ENCODE assay signal across 23 mouse cellular contexts in the genomic region with DNA sequence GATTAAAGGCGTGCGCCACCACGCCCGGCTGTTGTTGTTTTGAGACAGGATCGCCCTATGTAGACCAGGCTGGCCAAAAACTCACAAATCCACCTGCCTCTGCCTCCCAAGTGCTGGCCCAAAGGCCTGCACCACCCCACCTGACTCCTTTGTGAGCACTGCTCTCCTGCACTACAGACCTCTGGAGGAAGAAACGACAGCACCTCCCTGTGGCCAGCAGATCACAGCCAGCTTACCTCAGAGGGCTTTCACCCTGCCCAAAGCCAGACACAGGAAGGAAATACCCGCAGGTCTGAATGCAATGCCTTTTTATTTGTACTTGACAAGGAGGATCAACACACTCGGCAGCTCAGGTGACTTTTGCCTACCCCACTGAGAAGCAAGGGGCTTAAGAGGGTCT. TPM values are rescaled to one million over a fixed set of nuclear protein-coding genes. Genes with fewer than 3 reads are reported as not detected.
DNase-seq lines count a peak whose midpoint lies in the region; ATAC-seq and TF ChIP-seq lines count a peak whose summit lies in the region.
"Had no signal": no experiment of that assay in that cellular context is flagged by ENCODE, and none has a peak within 500 bp of the region (broad histone marks: within the 10 kb centered on the region; RNA-seq: fewer than 3 reads in every experiment).

No protein-coding gene starts in this region.

- peak; percentile 1; the same call in 1 of the 2 replicates for TF ChIP-seq RAD21 in MEL (IDR thresholded peaks at IDR 0.05; ENCODE audit: low read depth, low read length)

- peaks cover 18% of the 10 kb centered on the region; the same call in 1 of the 2 replicates for H3K36me3 ChIP-seq in intestine, postnatal 0 days (ENCODE audit: control insufficient read depth, insufficient read depth)
- H3K36me3 ChIP-seq in intestine, embryonic 15.5 days = peaks cover 16% of the 10 kb centered on the region; the same call in 1 of the 2 replicates
- H3K36me3 ChIP-seq in lung, postnatal 0 days (ENCODE audit: insufficient read depth, low read length) = no peaks in the 10 kb centered on the region
- H3K36me3 ChIP-seq in MEL (ENCODE audit: control insufficient read depth in 1 of 2, insufficient read depth in 2 of 2, low read length in 2 of 2) = peaks cover 5 to 48% of the 10 kb centered on the region in 2 experiments
- H3K36me3 ChIP-seq in embryonic facial prominence, embryonic 10.5 days (replicated peaks) = peaks cover 79% of the 10 kb centered on the region

- H3K4me2 ChIP-seq in intestine, postnatal 0 days (replicated peaks; ENCODE audit: low read depth) = no peak overlapping the region
- H3K4me2 ChIP-seq in intestine, embryonic 15.5 days (replicated peaks) = no peak overlapping the region
- H3K4me2 ChIP-seq in lung, postnatal 0 days (replicated peaks; ENCODE audit: low read depth, low read length) = no peak overlapping the region
- H3K4me2 ChIP-seq: embryonic facial prominence, embryonic 13.5 days; heart, embryonic 11.5 days; hindbrain, embryonic 13.5 days; liver, embryonic 12.5 days; lung, embryonic 15.5 days; midbrain, embryonic 11.5 days; neural tube, embryonic 13.5 days; stomach, embryonic 15.5 days had no signal

- no peaks in the 10 kb centered on the region for H3K4me1 ChIP-seq in intestine, postnatal 0 days (replicated peaks; ENCODE audit: control insufficient read depth, insufficient read depth, low read length)
- peaks cover 19% of the 10 kb centered on the region for H3K4me1 ChIP-seq in intestine, embryonic 15.5 days (replicated peaks)
- H3K4me1 ChIP-seq in lung, postnatal 0 days (ENCODE audit: insufficient read depth, low read depth, low read length) = peaks cover 6% of the 10 kb centered on the region; the same call in 1 of the 2 replicates
- H3K4me1 ChIP-seq in lung, adult 2 months (ENCODE audit: control insufficient read depth, insufficient read depth, low read length) = 0 out of 2 replicates have a peak, but pooled peaks cover 2% of the 10 kb centered on the region
- peaks cover 22 to 45% of the 10 kb centered on the region in 2 experiments for H3K4me1 ChIP-seq in MEL (ENCODE audit: control insufficient read depth in 1 of 2, insufficient read depth in 2 of 2, low read length in 2 of 2)
- peaks cover 22% of the 10 kb centered on the region for H3K4me1 ChIP-seq in embryonic facial prominence, embryonic 10.5 days

- TF ChIP-seq EP300 in lung, postnatal 0 days (IDR thresholded peaks at IDR 0.05) = no peak
- no peak for TF ChIP-seq EP300 in MEL (IDR thresholded peaks at IDR 0.05; ENCODE audit: low read depth in 1 of 2, low read length in 2 of 2)

- TF ChIP-seq POLR2A in lung, adult 2 months (IDR thresholded peaks at IDR 0.05; ENCODE audit: borderline replicate concordance, extremely low read depth, low read depth, low read length) = no peak
- TF ChIP-seq POLR2A in MEL (IDR thresholded peaks at IDR 0.05; ENCODE audit: control insufficient read depth in 1 of 2, insufficient read depth in 1 of 2, low read depth in 1 of 2, low read length in 2 of 2, poor library complexity in 1 of 2) = no peak

- no peaks in the 10 kb centered on the region for H3K9me3 ChIP-seq in intestine, postnatal 0 days (ENCODE audit: control insufficient read depth)
- H3K9me3 ChIP-seq in intestine, embryonic 15.5 days = no peaks in the 10 kb centered on the region
- no peaks in the 10 kb centered on the region for H3K9me3 ChIP-seq in lung, postnatal 0 days (ENCODE audit: low read length)
- H3K9me3 ChIP-seq in MEL (replicated peaks; ENCODE audit: insufficient read depth, low read length) = no peaks in the 10 kb centered on the region
- H3K9me3 ChIP-seq in embryonic facial prominence, embryonic 10.5 days = no peaks in the 10 kb centered on the region
- H3K9me3 ChIP-seq: embryonic facial prominence, embryonic 13.5 days; liver, embryonic 12.5 days; lung, embryonic 15.5 days; neural tube, embryonic 13.5 days; stomach, embryonic 15.5 days had no signal

- WGBS in intestine, postnatal 0 days = 86% methylated on average over 8 of the region's 8 CpGs
- 84% methylated on average over 8 of the region's 8 CpGs for WGBS in intestine, embryonic 15.5 days
- 80% methylated on average over 8 of the region's 8 CpGs for WGBS in lung, postnatal 0 days
- 75% methylated on average over 8 of the region's 8 CpGs for WGBS in lung, adult 2 months
- WGBS in embryonic facial prominence, embryonic 10.5 days = 90% methylated on average over 8 of the region's 8 CpGs

- TF ChIP-seq CTCF in intestine, postnatal 0 days (IDR thresholded peaks at IDR 0.05; ENCODE audit: low read depth) = peak; percentile 38
- peak; percentile 16; the same call in 1 of the 2 replicates for TF ChIP-seq CTCF in lung, postnatal 0 days (IDR thresholded peaks at IDR 0.05)
- TF ChIP-seq CTCF in lung, adult 2 months (IDR thresholded peaks at IDR 0.05; ENCODE audit: insufficient read depth, low read length) = no peak
- peak; percentile 9 to 25 (median 14); a peak in 3 of 6 replicates for TF ChIP-seq CTCF in MEL (IDR thresholded peaks at IDR 0.05 in 2 of 3, conservative IDR thresholded peaks at IDR 0.05 in 1 of 3; ENCODE audit: control insufficient read depth in 1 of 3, insufficient read depth in 1 of 3, low read depth in 2 of 3, low read length in 3 of 3, poor library complexity in 1 of 3, severe bottlenecking in 1 of 3)

- H3K27ac ChIP-seq in intestine, postnatal 0 days (ENCODE audit: low read depth, low read length) = no peak overlapping the region
- H3K27ac ChIP-seq in intestine, embryonic 15.5 days = no peak overlapping the region
- no peak overlapping the region for H3K27ac ChIP-seq in lung, postnatal 0 days (ENCODE audit: low read length)
- no peak overlapping the region for H3K27ac ChIP-seq in MEL (ENCODE audit: control insufficient read depth, low read depth, low read length)
- no peak overlapping the region for H3K27ac ChIP-seq in embryonic facial prominence, embryonic 10.5 days (replicated peaks)
- H3K27ac ChIP-seq: embryonic facial prominence, embryonic 13.5 days; hindbrain, embryonic 13.5 days; liver, embryonic 12.5 days; lung, embryonic 15.5 days; neural tube, embryonic 13.5 days; stomach, embryonic 15.5 days had no signal

- no peak for DNase-seq in lung, postnatal 0 days (ENCODE audit: low spot score)
- no peak for DNase-seq in lung, adult 2 months
- DNase-seq in MEL (ENCODE audit: low read depth, low spot score) = no peak
- DNase-seq in gastrocnemius, adult 8-10 months (ENCODE audit: low spot score in 2 of 2) = no peak
- DNase-seq in embryonic facial prominence, embryonic 10.5 days (ENCODE audit: low spot score) = no peak
- DNase-seq: adrenal gland, adult 2 months; cerebellum, adult 9-11 months; heart, postnatal 14 days; kidney, postnatal 10 days; left cerebral cortex, postnatal 4 days; right cerebral cortex, postnatal 14 days; spleen, adult 18-20 months had no signal

- no peak for ATAC-seq in intestine, postnatal 0 days
- ATAC-seq in intestine, embryonic 15.5 days = no peak
- ATAC-seq in lung, postnatal 0 days = no peak
- ATAC-seq: forebrain, embryonic 16.5 days; liver, embryonic 12.5 days had no signal

- peaks cover 28% of the 10 kb centered on the region for H3K79me2 ChIP-seq in MEL (ENCODE audit: control insufficient read depth, insufficient read depth, low read length, poor library complexity)

- H3K27me3 ChIP-seq in intestine, postnatal 0 days (replicated peaks; ENCODE audit: control insufficient read depth, insufficient read depth, low read length) = no peaks in the 10 kb centered on the region
- no peaks in the 10 kb centered on the region for H3K27me3 ChIP-seq in intestine, embryonic 15.5 days (replicated peaks)
- H3K27me3 ChIP-seq in lung, postnatal 0 days (replicated peaks; ENCODE audit: insufficient read depth, low read length) = no peaks in the 10 kb centered on the region
- no peaks in the 10 kb centered on the region for H3K27me3 ChIP-seq in MEL (ENCODE audit: control insufficient read depth in 1 of 2, insufficient read depth in 2 of 2, low read length in 2 of 2)
- H3K27me3 ChIP-seq in embryonic facial prominence, embryonic 10.5 days (replicated peaks; ENCODE audit: low read depth, poor library complexity, severe bottlenecking) = no peaks in the 10 kb centered on the region
- H3K27me3 ChIP-seq: embryonic facial prominence, embryonic 13.5 days; hindbrain, embryonic 13.5 days; liver, embryonic 12.5 days; lung, embryonic 15.5 days; neural tube, embryonic 13.5 days; stomach, embryonic 15.5 days had no signal

- H3K4me3 ChIP-seq in intestine, postnatal 0 days (ENCODE audit: low read depth, low read length) = no peak overlapping the region
- no peak overlapping the region for H3K4me3 ChIP-seq in intestine, embryonic 15.5 days (replicated peaks)
- no peak overlapping the region for H3K4me3 ChIP-seq in lung, postnatal 0 days (ENCODE audit: low read depth, low read length)
- H3K4me3 ChIP-seq in lung, adult 2 months (replicated peaks; ENCODE audit: extremely low read depth, low read depth, low read length) = no peak overlapping the region
- H3K4me3 ChIP-seq in MEL (ENCODE audit: control insufficient read depth in 1 of 2, insufficient read depth in 1 of 2, low read depth in 2 of 2, low read length in 2 of 2) = no peak overlapping the region
- H3K4me3 ChIP-seq in embryonic facial prominence, embryonic 10.5 days = no peak overlapping the region
- H3K4me3 ChIP-seq: embryonic facial prominence, embryonic 13.5 days; hindbrain, embryonic 13.5 days; liver, embryonic 12.5 days; lung, embryonic 15.5 days; neural tube, embryonic 13.5 days; stomach, embryonic 15.5 days had no signal

- no peak overlapping the region for H3K9ac ChIP-seq in intestine, postnatal 0 days (ENCODE audit: low read depth, low read length)
- H3K9ac ChIP-seq in intestine, embryonic 15.5 days = no peak overlapping the region
- no peak overlapping the region for H3K9ac ChIP-seq in lung, postnatal 0 days (replicated peaks; ENCODE audit: low read depth)
- no peak overlapping the region for H3K9ac ChIP-seq in MEL (ENCODE audit: control insufficient read depth, low read depth, low read length, poor library complexity, severe bottlenecking)
- H3K9ac ChIP-seq: embryonic facial prominence, embryonic 13.5 days; hindbrain, embryonic 13.5 days; liver, embryonic 12.5 days; lung, embryonic 15.5 days; neural tube, embryonic 13.5 days; stomach, embryonic 15.5 days had no signal

RNA-seq across cellular contexts. Expression of gene Pebp1, which starts 5.1 kb away (rescaled TPM):
- polyA plus RNA-seq in intestine, postnatal 0 days (2015; fragmentation: Nextera tagmentation; extraction: Ambion mirVana) = 258 and 267 TPM in 2 replicates
- polyA plus RNA-seq in intestine, embryonic 15.5 days (2015; fragmentation: Nextera tagmentation; extraction: Ambion mirVana) = 659 and 723 TPM in 2 replicates
- polyA plus RNA-seq in lung, postnatal 0 days (2015; fragmentation: Nextera tagmentation; extraction: Ambion mirVana) = 273 and 289 TPM in 2 replicates
- 273 and 368 TPM in 2 replicates for polyA plus RNA-seq in lung, adult 2 months (2012; rRNA removed)
- 558 and 572 TPM in 2 replicates for total RNA-seq in MEL (2012; rRNA removed)
- polyA plus RNA-seq in MEL (2012; ENCODE audit: insufficient read depth in 1 of 2, insufficient read length in 2 of 2, low read depth in 1 of 2, low replicate concordance in 2 of 2, missing spikeins in 1 of 2) = 100 to 1,000 TPM in 1 of 2 experiments, not detected in 1; 568 TPM
- 100 to 1,000 TPM; 366 to 419 (median 400) TPM for total RNA-seq in gastrocnemius, adult 8-10 months (2022)
- 895 and 919 TPM in 2 replicates for polyA plus RNA-seq in embryonic facial prominence, embryonic 10.5 days (2016; fragmentation: Nextera tagmentation; extraction: Ambion mirVana)

RNA-seq across cellular contexts. Expression of gene Vsig10, which starts 36.5 kb away (rescaled TPM):
- polyA plus RNA-seq in intestine, postnatal 0 days (2015; fragmentation: Nextera tagmentation; extraction: Ambion mirVana) = 13.9 and 14.9 TPM in 2 replicates
- 14.1 and 16.8 TPM in 2 replicates for polyA plus RNA-seq in intestine, embryonic 15.5 days (2015; fragmentation: Nextera tagmentation; extraction: Ambion mirVana)
- 19.7 and 23.7 TPM in 2 replicates for polyA plus RNA-seq in lung, postnatal 0 days (2015; fragmentation: Nextera tagmentation; extraction: Ambion mirVana)
- polyA plus RNA-seq in lung, adult 2 months (2012; rRNA removed) = 28.9 and 31.5 TPM in 2 replicates
- total RNA-seq in MEL (2012; rRNA removed) = 4.3 and 5.3 TPM in 2 replicates
- 1 to 10 TPM in 1 of 2 experiments, not detected in 1; 8.9 TPM for polyA plus RNA-seq in MEL (2012; ENCODE audit: insufficient read depth in 1 of 2, insufficient read length in 2 of 2, low read depth in 1 of 2, low replicate concordance in 2 of 2, missing spikeins in 1 of 2)
- total RNA-seq in gastrocnemius, adult 8-10 months (2022) = 1 to 10 TPM; 5.5 to 7.5 (median 6.9) TPM
- 3.4 and 4.0 TPM in 2 replicates for polyA plus RNA-seq in embryonic facial prominence, embryonic 10.5 days (2016; fragmentation: Nextera tagmentation; extraction: Ambion mirVana)
